Mouse (Mus musculus) urinary bladder, postnatal 14 days (tissue): ENCODE measurements around the gene Spsb4.
A peak's percentile ranks its signal among the peaks of the same experiment; 100 is the strongest.

Experiments used
- DNase-seq: peaks from one replicate; pipeline ENCODE4 v3.0.0; 2021; ENCODE audit warnings: low spot score

Spsb4 gene

DNA sequence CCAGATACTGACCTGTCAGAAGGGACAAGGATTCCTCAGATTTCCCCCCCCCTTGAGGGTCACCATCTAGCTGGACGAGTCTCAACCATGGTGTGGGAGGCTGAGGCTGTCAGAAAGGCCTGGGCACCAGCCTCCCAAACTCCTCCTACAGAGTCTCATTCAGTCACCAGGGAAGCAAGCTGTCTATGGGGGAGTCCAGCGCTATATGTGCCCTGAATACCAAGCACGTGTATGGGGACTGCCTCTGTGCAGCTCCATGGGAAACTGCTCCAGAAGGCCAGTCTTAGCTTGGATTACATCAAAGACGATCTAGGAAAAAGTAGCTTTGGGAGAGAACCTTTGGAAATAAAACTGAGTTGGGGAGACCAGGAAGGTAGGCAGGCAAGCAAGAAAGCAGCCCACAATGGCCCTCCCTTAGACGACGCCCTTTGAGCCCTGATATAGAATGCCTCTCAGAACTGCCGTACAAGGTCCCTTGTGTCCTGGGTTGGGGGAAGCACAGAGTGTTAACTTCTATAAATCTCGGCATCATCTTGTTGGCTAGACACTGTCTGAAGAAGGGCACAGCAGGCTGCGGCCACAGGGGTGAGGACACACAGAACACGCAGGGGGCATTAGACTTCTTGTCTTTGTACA, 40.4 kb downstream of the Spsb4 start:
- DNase-seq = no peak

DNA sequence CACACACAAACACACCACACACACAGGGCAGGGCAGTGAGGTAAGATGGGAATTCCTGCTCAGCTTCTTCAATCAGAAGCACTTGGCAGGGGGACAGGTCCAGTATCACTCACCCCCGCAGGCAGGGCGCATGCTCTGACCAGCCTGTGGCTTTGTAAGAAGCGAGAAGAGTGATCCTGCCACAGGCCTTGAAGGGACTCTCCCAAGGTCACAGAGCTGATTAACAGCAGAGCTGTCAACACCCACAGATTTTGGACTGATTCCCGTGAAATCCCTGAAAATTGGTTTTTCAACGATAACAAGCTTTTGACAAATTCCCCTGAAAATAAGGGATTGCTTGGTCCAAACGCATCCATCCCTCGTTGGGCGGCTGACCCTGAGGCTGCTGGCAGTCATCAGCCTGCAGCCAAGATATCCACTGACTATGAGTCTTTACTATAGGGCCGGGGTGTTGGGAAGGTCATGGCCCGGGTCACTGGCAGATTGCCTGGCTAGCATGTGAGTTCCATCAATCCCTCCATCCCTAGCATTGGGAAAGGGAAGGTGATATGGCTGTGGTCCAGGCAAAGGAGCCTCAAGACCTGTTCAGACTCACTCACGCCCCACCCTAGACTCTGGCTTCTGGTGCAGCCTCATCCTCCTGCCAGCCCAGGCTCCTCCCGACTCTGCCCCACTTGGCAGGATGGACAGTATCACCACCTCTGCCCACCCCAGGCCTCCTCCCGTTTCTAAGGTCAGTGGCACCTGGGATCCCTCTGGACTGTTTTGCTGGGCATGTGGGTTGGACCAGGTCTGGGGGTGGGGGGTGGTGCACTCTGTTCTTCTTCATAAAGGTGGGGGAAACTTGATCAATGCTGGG, 41.1 kb downstream of the Spsb4 start:
- no peak for DNase-seq

DNA sequence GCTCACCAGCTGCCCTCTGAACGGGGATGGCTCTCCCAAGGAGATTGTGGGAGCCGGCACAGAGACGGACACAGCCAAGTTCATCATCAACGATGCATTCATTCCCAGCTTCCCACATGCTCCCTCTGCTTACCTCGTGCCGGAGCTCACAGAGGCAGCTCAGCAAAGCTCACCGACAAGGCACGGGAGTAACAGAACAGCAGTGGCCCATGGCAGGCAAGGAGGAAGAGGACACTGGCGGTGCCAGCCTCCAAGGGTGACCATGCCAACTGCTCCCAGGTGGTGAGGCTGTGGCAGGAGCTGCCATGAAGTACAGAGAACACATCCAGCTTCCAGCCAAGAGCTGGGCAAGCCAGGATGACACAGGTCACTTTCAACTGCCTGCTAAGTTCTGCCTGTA, 45.6 kb downstream of the Spsb4 start:
- no peak for DNase-seq

DNA sequence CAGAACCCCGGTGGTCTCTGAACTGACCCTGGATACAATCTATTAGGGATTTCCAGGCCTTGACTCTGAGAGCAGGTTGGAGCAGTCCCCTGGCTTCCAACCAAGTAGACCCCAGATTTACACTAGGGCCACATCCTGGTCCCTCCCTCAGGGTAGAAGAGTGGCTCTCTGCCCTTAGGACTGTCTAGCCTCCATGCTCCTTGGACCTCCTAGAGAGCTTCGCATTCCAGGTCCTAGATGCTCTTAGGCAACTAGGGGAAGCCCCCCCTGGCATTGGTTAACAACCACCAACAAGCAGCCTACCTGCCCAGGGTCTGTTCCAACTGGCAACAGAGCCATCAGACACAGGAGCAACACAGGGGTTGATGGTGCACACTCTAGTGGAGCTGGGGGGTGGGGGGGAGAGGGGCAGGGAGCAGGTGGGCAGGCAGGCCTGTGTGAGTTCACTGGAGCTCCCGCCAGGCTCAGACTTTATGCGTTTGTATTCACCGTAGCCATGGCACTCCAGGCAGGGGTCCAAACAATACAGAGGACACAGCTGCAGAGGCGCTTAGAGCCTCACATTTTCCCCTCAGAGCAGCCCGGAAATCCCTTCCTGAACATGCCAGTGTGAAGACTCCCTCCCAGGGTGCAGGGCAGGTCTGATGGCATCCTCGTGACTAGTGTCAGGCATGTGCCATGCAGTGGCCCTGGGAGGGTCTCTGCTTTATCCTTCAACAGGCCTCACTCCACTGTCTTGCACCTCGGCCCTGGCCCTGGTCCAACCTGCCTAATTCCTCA, 46.8 kb downstream of the Spsb4 start:
- DNase-seq = peak; percentile 24

DNA sequence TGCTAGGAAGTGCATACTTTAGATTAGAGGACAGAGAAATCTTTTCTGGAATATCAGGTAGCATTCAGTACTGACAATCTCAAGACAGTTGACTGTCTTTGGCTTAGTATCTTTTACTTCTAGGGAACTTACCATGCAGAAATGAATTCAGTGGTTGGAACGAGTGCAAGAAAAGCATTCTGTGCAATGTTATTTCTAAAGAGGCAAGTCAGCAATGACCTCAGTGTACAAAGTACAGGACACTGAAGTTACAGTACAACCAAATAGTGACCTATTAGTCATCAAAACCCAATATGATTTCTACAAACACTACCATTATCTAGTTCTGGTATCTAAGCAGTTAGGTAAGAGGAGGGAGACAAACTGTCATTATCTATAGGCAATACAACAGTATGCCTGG, 51.1 kb downstream of the Spsb4 start:
- no peak for DNase-seq

DNA sequence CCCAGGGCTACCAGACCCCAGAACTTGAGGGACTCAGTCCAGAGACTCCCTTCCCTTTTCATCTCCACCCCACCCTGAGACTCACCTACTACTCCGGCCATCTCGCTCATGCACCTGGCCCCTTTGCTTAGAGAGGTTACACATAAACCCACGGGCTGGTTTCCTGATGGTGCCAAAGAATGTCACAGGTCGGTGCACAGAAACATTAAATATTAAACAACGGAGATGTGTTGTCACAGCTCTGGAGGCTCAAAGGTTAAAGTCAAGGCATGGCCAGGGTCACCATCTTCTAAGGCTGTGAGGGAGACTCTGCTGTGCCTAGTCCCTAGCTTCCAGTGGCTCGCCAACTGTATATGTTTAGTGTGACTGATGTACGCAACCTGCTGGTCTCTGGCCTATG, 52.2 kb downstream of the Spsb4 start:
- DNase-seq = no peak

DNA sequence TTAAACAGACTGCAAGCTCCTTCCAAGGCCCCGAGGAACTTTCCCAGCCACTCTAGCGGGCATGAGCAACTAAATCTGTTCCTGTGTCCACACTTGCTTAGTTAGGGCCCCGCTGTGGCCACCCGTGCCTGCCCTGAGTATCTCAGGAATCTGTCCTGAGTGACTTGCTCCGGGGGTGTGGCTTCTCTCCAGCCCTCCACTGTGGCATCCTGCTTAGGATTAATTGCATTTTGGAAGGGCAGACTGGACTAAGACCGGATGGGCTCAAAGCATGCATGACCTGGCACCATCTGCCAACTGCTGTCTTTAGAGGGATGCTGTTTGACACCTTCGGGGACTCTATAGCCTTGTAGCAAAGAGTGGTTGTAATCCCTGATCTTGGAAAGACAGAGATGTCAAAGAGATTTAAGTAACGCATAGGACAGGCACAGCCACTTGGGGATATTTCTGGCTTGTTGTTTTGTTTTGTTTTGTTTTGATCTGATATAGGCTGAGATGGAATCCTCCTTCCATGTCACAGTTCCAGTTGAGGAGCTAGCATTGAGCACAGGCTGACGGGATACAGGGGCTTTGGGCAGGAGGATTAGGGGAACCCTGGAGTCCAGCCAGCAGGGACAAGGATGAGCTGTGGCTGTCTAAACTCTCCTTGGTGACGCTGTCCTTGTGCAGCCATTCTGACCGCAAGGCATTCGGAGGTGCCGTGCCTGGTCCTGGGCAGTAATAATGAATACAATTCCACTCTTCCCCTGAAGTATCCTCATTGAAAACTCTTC, 55.0 kb downstream of the Spsb4 start:
- no peak for DNase-seq

DNA sequence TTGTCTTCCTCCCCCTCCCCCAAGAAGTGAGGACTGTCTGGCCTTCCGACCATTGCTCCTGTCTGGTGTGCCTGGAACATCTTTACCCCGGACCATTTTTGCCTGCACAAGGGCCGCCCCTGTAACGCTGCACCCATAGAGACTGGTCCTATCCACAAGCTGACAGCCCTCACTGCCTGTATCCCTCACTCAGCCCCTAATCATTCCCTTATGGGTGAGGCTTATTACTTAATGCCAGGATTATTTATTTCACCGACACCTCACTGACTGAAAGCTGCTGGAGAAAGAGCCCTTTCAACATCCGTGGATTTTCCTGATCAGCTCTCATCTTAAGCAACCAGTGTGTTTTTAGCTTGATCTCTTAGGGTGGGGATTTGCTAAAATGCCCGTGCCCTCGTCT, 55.9 kb downstream of the Spsb4 start:
- DNase-seq = no peak

DNA sequence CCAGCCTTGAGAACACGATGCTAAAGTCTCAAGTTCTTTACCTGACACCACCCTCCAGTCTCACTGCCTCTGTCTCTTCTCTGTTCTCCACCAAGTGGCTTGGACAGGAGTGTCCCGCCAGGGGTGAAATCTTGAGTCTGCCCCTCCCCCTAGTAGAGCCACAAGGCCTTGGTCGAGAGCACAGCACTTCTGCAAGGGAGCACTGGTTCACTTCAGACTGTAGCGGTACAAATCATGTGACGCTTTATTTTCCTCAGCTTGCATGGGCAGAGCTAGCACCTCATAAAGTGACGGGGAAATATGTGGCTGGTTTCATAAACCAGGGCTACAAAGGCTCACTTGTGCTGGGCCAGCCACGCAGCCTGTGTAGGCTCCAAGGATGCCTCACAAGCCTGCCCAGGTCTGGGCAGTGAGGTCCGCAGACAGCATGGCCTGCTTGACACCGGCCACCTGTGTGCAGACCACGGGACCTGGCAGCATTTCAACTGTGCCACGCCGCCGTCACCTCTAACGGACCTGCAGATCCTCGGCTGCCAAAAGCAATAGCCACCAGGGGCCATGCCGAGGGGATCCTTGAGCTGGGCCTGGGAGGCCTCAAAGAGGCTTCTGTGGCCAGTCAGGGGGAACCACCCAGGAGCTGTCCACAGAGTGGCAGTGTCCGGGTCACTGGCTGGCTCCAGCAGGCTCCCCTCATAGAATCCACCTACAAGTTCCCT, 56.5 kb downstream of the Spsb4 start:
- DNase-seq = no peak

DNA sequence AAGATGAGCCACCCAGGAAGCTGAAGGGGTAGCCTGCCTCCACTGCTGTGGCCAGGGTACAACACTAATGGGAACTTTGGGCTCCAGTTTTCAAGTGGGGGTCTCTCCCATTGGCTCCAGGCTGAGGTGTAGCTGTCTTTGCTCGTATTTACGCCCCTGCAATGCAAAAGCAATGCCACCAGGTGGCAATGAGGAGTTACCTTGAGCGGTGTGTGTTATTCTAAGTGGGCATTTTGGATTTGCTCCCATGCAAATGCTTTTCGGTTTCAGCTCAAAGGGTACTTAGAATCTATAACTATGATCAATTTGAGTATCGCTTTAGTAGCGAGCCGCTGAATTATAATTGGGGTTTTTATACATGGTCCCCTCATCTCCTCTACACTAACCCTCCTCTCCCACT, 57.6 kb downstream of the Spsb4 start:
- DNase-seq = peak; percentile 12

DNA sequence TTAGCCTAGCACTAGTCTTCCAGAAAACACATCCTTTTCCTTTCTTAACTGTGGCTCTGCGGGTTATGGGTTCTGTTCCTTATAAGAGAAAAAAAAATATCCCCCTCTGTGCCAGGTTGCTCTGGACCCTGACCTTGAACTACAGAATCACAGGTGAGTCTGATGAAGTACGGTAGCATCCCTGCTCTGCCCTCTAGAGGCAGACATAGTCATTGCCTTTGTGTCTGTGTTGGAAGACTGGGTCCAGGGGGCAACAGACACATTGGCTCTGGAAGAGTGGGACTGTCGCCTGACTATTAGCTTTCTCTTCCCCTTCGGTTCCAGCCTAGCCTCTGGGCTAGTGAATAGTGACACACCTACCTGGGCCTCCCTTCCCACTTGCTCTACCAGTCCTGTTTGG, 58.4 kb downstream of the Spsb4 start:
- DNase-seq = peak; percentile 12

DNA sequence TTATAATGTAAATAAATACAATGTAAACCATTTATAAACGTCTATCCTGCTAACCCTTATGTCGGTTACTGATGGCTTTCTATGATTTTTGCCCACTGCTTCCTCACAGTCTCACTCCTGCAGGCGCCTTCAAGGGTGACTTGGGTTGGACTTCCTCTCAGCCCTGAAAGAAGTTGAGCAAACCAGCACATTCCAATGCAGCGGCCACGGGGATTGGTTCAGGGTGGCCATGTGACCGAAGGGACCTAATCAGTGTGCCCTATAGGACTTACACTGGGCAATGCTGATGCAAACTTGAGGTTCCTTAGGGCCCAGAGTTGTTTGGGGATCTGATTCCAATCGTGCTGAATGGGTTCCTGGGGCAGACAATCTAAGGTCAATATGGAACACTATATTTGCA, 59.2 kb downstream of the Spsb4 start:
- DNase-seq = no peak

DNA sequence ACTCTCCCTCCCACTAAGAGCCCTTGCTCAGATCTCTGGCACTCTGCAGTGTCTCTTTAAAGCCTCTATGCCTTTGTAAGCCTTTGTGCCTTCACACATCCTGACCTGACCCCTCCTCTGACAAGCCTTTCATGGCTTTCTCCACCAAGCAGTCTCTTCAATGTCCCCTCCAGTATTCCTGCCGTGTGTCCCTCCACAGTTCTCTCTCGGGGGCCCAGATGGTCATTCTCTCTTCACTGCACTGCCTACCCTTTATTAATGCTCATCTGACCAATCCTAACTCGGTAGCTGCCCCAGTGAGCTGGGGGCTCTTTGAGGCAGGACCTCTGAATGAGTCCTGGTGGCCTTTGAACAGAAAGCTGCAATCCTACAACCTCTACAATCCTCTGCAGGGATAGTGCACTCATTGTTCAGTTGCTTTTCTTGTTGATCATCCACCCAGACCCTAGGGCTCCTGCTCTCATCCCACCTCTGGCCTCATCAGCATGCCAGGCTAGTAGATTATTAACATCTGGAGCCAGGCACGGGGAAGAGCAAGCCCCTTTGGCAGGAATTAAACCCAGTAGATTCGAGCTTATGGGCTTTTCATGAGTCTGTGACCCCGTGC, 60.5 kb downstream of the Spsb4 start:
- no peak for DNase-seq

DNA sequence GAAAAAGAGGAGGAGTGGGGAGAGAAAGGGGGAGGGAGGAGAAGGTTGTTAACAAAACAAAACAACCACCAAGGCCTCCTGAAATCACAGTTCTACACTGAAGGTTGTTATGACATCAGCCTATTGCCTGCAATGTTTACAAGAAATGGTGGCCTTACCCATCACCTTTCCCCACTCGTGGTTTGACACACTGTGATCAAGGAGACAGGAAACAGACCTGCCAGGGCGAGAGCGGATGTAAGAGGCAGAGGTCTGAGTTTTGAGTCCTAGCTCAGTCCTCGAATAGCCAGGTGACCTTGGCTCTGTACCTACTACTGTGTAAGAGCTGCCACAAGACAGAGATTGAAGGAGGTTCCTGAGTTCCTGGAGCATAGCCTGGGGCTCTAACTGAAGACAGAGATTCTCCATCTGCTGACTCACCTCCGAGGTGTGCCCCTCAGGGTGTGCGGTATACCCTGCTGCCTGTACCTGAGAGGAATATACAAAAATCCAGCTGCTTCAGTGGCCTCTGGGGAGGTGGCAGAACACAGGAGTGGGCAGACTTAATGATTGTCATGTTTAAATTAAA, 61.3 kb downstream of the Spsb4 start:
- no peak for DNase-seq

DNA sequence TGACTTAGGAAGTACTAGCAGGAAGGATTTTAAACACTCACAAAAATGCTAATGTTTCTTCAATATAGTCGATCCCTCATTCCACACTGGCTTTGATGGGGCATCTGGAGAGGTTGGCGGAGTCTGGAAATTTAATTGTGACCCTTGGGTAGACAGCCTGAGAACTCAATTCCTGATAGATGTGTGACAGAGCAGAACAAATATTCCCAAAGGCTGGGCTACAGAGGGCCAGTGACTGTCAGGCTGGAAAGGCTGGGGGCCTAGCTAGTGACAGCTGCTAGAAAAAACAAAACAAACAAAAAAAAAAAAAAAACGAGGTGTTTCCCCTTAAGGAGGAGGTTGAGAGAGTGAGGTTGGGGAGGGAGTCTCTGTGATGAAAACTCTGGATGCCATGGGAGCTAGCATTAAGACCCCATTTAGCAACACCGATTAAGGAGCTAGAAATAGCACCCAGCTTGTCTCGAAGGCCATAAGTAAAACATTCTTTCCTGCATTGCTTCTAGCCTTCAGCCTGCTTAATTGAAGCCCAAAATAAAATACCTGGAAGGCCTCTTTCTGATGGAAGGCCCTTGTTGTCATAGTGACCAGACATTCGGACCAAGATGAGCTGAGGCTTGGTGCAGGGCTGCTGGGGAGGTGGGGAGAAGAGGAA, 61.9 kb downstream of the Spsb4 start:
- no peak for DNase-seq

DNA sequence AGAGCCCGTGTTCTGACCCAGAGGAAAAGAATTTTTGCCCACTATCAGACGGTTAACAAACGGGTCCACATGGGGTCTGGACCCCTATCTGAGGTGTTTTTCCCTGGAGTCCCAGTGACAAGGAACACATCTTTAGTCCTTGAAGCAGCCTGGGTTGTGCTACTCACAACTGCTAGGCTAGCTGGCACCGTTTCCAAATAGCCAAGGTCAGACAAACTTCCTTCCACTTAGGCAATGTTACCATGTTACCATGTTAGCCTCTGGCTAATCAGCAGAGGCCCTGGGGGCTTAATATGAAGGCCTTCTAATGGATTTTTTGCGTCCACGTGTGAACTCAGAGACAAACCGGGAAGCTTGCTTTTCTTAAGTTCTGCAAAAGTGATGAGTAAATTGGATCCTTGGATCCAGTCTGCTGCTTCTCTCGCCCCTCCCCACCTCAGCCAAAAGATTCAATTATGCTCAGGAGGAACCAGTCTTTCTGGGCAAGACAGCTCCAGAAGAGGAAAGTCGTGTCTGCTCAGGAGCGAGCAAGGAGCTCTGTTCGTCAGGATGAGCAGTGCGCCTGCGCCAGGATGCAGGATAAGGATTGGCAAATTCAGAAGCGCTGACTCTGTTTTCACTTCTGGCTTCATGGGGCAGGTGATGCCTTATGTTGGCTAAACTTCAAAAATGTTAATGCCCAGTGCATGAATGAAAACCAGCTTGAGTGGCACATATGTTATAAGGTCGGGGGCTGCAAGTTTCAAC, 64.4 kb downstream of the Spsb4 start:
- DNase-seq = no peak

DNA sequence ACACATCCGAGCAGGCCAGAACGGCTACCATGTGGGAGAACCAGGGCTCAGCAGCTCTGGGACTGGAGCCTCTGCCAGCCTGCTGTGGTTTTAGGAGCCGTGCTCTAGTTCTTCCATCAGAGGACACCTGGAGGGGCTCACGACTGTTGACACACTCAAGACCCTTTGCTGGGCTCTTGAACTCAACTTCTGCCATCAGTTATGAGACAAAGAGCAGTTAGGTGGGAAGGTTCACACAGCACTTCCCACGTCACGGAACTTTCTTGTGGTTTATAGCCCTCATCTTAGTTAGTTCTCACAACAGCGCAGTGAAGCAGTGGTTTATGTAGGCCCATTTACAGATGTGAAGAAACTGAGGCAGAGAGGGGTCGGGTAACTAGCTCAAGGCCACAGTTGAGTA, 65.2 kb downstream of the Spsb4 start:
- DNase-seq = no peak

DNA sequence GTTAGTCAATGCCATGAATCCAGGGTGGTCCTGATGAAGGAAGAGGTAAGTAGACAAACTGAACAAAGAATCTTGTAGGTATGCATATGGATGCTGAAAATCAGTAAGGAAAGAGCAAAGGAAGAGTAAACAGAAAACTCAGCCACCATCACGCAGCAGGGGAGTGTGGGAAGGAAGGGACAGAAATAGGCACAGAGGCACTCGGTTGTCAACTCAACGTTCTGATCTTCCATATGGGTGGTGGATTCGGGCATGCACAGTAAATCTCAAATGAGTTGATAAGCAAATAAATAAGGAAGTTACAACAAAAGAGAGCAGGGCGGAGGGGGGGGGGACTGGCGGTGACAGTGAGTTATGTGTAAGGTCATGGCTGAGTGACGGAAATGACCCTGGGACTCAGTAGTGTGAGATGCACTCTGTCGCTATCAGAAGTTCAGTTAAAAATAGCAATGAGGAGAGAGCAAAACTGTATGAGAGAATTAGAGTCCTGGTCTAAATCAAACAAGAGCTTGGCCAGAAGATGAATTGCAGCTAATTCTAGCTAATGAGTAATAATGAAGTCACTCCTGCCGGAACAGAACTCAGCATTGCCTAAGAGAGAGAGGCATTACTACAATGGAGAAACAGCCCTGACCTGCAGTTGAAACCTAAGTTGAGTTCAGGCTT, 66.2 kb downstream of the Spsb4 start:
- DNase-seq = no peak

DNA sequence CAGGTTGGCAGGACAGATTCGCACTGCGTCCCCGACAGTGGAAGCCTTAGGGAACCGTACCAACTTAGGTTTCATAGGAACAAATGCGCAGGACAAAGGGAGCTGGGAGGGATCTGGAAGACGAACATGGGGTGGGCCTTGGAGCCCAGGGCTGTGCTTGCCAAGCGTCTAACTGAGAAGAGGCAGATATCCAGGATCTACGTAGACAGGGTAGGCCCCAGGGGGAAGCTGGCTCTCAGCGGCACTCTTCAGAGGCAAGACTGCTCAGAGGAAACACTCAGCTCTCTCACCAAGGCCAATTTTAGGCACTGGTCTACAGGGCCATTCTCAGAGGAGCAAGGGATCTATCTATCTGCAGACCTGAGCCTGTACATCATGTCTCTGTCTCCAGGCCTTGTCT, 69.1 kb downstream of the Spsb4 start:
- no peak for DNase-seq
